Mouse (Mus musculus) heart, postnatal 14 days (tissue): ENCODE measurements around the gene Cfap61. TPM values are rescaled to one million over a fixed set of nuclear protein-coding genes. Genes with fewer than 3 reads are reported as not detected.
A peak's percentile ranks its signal among the peaks of the same experiment; 100 is the strongest.

ENCODE experiments used
- DNase-seq, 2 experiments: peaks; one replicate each; pipeline ENCODE4 v3.0.0; 2021 to 2022
- intact Hi-C: fragments of 180-260 bp; cut with DNase I; formaldehyde crosslinking; loops from one replicate; pipeline ENCODE4 v1.15.1; 2025
- total RNA-seq, 2 experiments: library from RNA; stranded (reverse); gene quantifications; 2 replicates each; pipeline ENCODE4 v1.2.3; 2021

Gene Cfap61
- total RNA-seq, 2 experiments from 2014 or later = 0.68 to 2.7 TPM

- intact Hi-C loops = no loop called here
- no peak for DNase-seq
These were observed 281.8 kb downstream of the Cfap61 start for GRCm38 (mm10) chr2:146216111-146217064.

GRCm38 (mm10) chr2:146217227-146217980 is 282.8 kb downstream of the Cfap61 start:
- peak in 1 of 2 experiments; percentile 26 for DNase-seq
- intact Hi-C loops = no loop called here

- DNase-seq = no peak
- intact Hi-C loops = no loop called here
These were observed 283.6 kb downstream of the Cfap61 start for GRCm38 (mm10) chr2:146218161-146218691.

- intact Hi-C loops = no loop called here
- no peak for DNase-seq
These were observed 284.4 kb downstream of the Cfap61 start for GRCm38 (mm10) chr2:146218881-146219535.

- intact Hi-C loops = loop anchor here (10.0 kb wide), 1 partner anchor 865 kb away; the partner anchor contains the start of gene Nkx2-4
- DNase-seq = no peak
These were observed 285.2 kb downstream of the Cfap61 start for GRCm38 (mm10) chr2:146219791-146220190.

- intact Hi-C loops = loop anchor here (10.0 kb wide), 1 partner anchor 864 kb away; the partner anchor contains the start of gene Nkx2-4
These were observed 286.0 kb downstream of the Cfap61 start for GRCm38 (mm10) chr2:146220591-146221075.

GRCm38 (mm10) chr2:146221076-146221928 is 286.7 kb downstream of the Cfap61 start, which contains the start of gene Insm1:
Insm1 (plus strand) TSS chr2:146221921.
- intact Hi-C loops = loop anchor here (10.0 kb wide), 1 partner anchor 863 kb away; the partner anchor contains the start of gene Nkx2-4
- DNase-seq = peak; percentile 28 to 33

More at GRCm38 (mm10) chr2:146220591-146221075, 286.0 kb downstream of the Cfap61 start:
- no peak for DNase-seq

GRCm38 (mm10) chr2:146221929-146222278 is 287.3 kb downstream of the Cfap61 start:
- intact Hi-C loops = loop anchor here (10.0 kb wide), 1 partner anchor 863 kb away; the partner anchor contains the start of gene Nkx2-4
- DNase-seq = no peak

- intact Hi-C loops = loop anchor here (10.0 kb wide), 1 partner anchor 862 kb away; the partner anchor contains the start of gene Nkx2-4
- DNase-seq = peak in 1 of 2 experiments; percentile 12
These were observed 287.9 kb downstream of the Cfap61 start for GRCm38 (mm10) chr2:146222279-146223175.

- intact Hi-C loops = loop anchor here (10.0 kb wide), 1 partner anchor 861 kb away; the partner anchor contains the start of gene Nkx2-4
- DNase-seq = peak in 1 of 2 experiments; percentile 7
These were observed 288.8 kb downstream of the Cfap61 start for GRCm38 (mm10) chr2:146223176-146223905.

GRCm38 (mm10) chr2:146224141-146224540 is 289.6 kb downstream of the Cfap61 start:
- no peak for DNase-seq
- intact Hi-C loops = loop anchor here (10.0 kb wide), 1 partner anchor 861 kb away; the partner anchor contains the start of gene Nkx2-4

- DNase-seq = no peak
- intact Hi-C loops = loop anchor here (10.0 kb wide), 1 partner anchor 859 kb away; the partner anchor contains the start of gene Nkx2-4
These were observed 291.2 kb downstream of the Cfap61 start for GRCm38 (mm10) chr2:146225818-146226217.

- intact Hi-C loops = loop anchor here (10.0 kb wide), 1 partner anchor 858 kb away; the partner anchor contains the start of gene Nkx2-4
- DNase-seq = peak; percentile 40 to 60
These were observed 291.9 kb downstream of the Cfap61 start for GRCm38 (mm10) chr2:146226484-146226883.

- intact Hi-C loops = loop anchor here (10.0 kb wide), 1 partner anchor 857 kb away; the partner anchor contains the start of gene Nkx2-4
- no peak for DNase-seq
These were observed 293.1 kb downstream of the Cfap61 start for GRCm38 (mm10) chr2:146227646-146228045.

GRCm38 (mm10) chr2:146228435-146228834 is 293.9 kb downstream of the Cfap61 start:
- intact Hi-C loops = loop anchor here (10.0 kb wide), 1 partner anchor 856 kb away; the partner anchor contains the start of gene Nkx2-4
- no peak for DNase-seq

- intact Hi-C loops = no loop called here
- no peak for DNase-seq
These were observed 296.9 kb downstream of the Cfap61 start for GRCm38 (mm10) chr2:146231485-146231884.
